Mouse (Mus musculus) heart, adult 2 months (tissue): ENCODE results near the gene Rabepk.

Experiments
- CTCF ChIP-seq: fragments of 200-600 bp; IDR thresholded peaks from 2 replicates; pipeline ENCODE4 v1.8.1; 2022; ENCODE audit warnings: antibody characterized with exemption, mild to moderate bottlenecking, moderate library complexity
- POLR2A ChIP-seq: fragments of 200-500 bp; IDR thresholded peaks from 2 replicates; pipeline ENCODE4 v1.6.1; 2011; ENCODE audit warnings: mild to moderate bottlenecking, low read depth, low read length, control low read depth; ENCODE audit not compliant: insufficient read depth

DNA sequence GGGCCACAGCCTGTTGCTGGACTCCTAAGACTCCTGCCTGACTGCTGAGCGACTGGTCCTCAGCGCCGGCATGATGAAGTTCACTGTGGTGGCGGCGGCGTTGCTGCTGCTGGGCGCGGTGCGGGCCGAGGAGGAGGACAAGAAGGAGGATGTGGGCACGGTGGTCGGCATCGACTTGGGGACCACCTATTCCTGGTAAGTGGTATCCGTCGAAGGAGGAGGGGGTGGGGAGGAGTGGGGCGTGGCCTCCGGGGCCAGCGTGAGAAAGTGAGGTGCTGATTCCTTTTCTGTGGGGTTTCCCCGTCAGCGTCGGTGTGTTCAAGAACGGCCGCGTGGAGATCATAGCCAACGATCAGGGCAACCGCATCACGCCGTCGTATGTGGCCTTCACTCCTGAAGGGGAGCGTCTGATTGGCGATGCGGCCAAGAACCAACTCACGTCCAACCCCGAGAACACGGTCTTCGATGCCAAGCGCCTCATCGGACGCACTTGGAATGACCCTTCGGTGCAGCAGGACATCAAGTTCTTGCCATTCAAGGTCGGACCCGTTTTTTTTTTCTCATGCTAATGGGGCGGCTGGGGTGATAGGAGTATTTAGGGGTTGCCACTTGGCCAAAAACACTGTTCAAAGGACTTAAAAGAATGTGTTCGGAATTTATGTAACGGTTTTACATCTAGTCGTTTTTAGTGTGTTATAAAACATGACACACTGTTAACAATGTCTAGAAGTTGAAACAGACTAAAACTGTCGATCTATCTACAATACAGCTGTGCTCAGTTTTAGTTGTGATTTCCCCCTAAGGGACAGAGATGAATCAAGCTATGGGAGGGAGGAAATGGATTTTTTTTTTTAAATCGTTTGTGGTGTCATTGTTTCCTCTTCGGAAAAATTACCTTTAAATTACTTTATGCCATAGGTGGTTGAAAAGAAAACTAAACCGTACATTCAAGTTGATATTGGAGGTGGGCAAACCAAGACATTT lies 27.2 kb downstream of the Rabepk start:
- no peak for TF ChIP-seq POLR2A
- TF ChIP-seq CTCF = no peak
